Mouse (Mus musculus) stomach, embryonic 15.5 days (tissue): Measurements from ENCODE around the gene Bzw2. TPM values are rescaled to one million over a fixed set of nuclear protein-coding genes. Genes with fewer than 3 reads are reported as not detected.

Source experiments
- ATAC-seq: fragments of 200-750 bp; cut with Nextera tagmentation; 2 replicates; pipeline ENCODE4 v1.8.0; 2017; ENCODE audit warnings: low read depth, moderate number of reproducible peaks, moderate TSS enrichment; ENCODE audit not compliant: insufficient read depth, low FRiP score
- H3K27ac ChIP-seq: fragments of 300-500 bp; sonication (generic); 2 replicates; pipeline ENCODE4 v1.5.1; 2015; ENCODE audit warnings: mild to moderate bottlenecking, inconsistent platforms
- H3K27me3 ChIP-seq: fragments of 300-500 bp; sonication (generic); replicated peaks from 2 replicates; pipeline ENCODE4 v1.6.1; 2015; ENCODE audit warnings: inconsistent platforms
- H3K36me3 ChIP-seq: fragments of 300-500 bp; sonication (generic); 2 replicates; pipeline ENCODE4 v1.6.1; 2015; ENCODE audit warnings: inconsistent platforms
- H3K4me1 ChIP-seq: fragments of 300-500 bp; sonication (generic); 2 replicates; pipeline ENCODE4 v1.6.1; 2015; ENCODE audit warnings: inconsistent platforms
- H3K4me2 ChIP-seq: fragments of 300-500 bp; sonication (generic); 2 replicates; pipeline ENCODE4 v1.6.1; 2015; ENCODE audit warnings: mild to moderate bottlenecking, inconsistent platforms
- H3K4me3 ChIP-seq: fragments of 300-500 bp; sonication (generic); replicated peaks from 2 replicates; pipeline ENCODE4 v1.5.1; 2015; ENCODE audit warnings: inconsistent platforms
- H3K9ac ChIP-seq: fragments of 300-500 bp; sonication (generic); 2 replicates; pipeline ENCODE4 v1.6.1; 2015; ENCODE audit warnings: inconsistent platforms
- H3K9me3 ChIP-seq: fragments of 300-500 bp; sonication (generic); 2 replicates; pipeline ENCODE4 v1.6.1; 2016; ENCODE audit warnings: inconsistent platforms
- WGBS: fragments of 180-500 bp; shearing (Covaris S2); methylation state at CpG from one replicate; pipeline ENCODE4 v1.1.7; 2015; 5-methylcytosine and 5-hydroxymethylcytosine counted together
- polyA plus RNA-seq: library from polyadenylated mRNA; unstranded; fragments of >200 nt; fragmentation: Nextera tagmentation; extraction: Ambion mirVana; gene quantifications from 2 replicates; pipeline ENCODE4 v1.2.1, GENCODE M21; 2015

The Bzw2 gene
- polyA plus RNA-seq, 1 experiment from 2014 or later = 179 TPM

GRCm38 (mm10) chr12:36057699-36058098 is 100.2 kb downstream of the Bzw2 start:
- no peak overlapping the region for H3K9ac ChIP-seq
- no peak overlapping the region for H3K4me3 ChIP-seq
- H3K36me3 ChIP-seq = no peaks in the 10 kb centered on the region
- no peaks in the 10 kb centered on the region for H3K27me3 ChIP-seq
- 46% methylated on average over 2 of the region's 2 CpGs for WGBS
- no peak overlapping the region for H3K4me2 ChIP-seq
- ATAC-seq = no peak
- no peaks in the 10 kb centered on the region for H3K4me1 ChIP-seq
- no peaks in the 10 kb centered on the region for H3K9me3 ChIP-seq
- H3K27ac ChIP-seq = no peak overlapping the region

DNA sequence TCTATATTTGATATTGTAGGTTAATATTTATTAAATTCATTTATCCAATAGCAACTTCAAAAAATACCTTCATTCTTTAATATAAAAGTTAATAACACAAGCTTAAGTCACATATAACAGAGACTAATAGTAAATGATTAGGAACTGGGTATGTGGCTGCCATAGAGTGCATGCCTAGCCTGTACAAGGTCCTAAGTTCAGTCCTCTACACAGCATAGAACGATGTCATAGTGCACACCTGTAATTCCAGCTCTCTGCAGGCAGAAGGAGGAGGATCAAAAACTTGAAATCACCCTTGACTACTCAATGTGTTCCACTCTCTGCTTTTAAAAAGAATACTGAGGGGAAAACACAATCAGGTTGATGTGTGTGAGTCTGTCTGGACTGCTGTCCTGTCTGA is 107.6 kb downstream of the Bzw2 start:
- WGBS = 80% methylated on average over 1 of the region's 1 CpGs
- ATAC-seq = no peak

DNA sequence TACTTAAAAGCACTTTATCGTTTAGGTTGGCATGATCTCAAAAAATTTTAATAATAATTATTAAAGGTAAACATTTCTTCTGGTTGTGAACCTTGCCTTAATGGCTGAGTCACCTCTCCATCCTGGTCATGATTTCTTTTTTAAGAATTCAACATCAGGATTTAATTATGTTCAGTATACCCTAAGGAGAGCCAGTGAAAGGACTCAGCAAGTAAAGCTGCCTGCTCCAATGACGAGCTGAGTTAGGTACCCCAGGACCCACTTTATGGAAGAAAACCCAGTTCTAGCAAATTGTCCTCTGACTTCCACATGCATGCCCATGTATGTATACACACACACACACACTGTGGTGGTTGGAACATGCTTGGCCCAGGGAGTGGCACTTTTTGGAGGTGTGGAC is 110.3 kb downstream of the Bzw2 start:
- H3K4me2 ChIP-seq = no peak overlapping the region
- no peak overlapping the region for H3K4me3 ChIP-seq
- WGBS = 84% methylated on average over 2 of the region's 2 CpGs
- no peak overlapping the region for H3K9ac ChIP-seq
- H3K36me3 ChIP-seq = no peaks in the 10 kb centered on the region
- H3K27ac ChIP-seq = no peak overlapping the region
- no peaks in the 10 kb centered on the region for H3K27me3 ChIP-seq
- H3K4me1 ChIP-seq = no peaks in the 10 kb centered on the region
- H3K9me3 ChIP-seq = no peaks in the 10 kb centered on the region
- no peak for ATAC-seq

More for the DNA sequence above, 107.6 kb downstream of the Bzw2 start:
- Histone ChIP-seq H3K9ac (no peak overlapping the region), H3K36me3 (no peaks in the 10 kb centered on the region), H3K4me1 (no peaks in the 10 kb centered on the region), H3K9me3 (no peaks in the 10 kb centered on the region), H3K27ac (no peak overlapping the region), H3K27me3 (no peaks in the 10 kb centered on the region), H3K4me3 (no peak overlapping the region), H3K4me2 (no peak overlapping the region)

DNA sequence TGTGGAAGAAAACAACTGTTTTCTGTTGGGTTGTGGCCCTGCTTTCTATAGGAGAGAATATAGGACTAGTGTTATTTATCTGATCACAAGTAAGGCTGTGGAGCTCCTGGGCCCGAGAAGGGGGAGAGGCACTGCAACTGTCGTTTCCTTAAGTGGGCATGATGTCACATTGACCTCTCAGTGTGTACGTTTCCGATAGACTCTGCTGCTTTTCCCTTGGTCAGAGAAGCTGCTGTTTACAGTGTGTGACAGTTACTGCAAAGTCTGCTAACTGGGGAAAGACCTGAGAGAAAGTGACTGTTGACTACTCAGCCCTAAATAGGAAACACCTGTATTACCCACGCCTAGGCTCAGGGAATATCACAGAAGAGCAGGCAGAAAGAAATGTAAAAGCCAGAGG is 111.7 kb downstream of the Bzw2 start:
- WGBS = 21% methylated on average over 5 of the region's 5 CpGs
- Histone ChIP-seq H3K4me2 (no peak overlapping the region), H3K9me3 (no peaks in the 10 kb centered on the region), H3K4me1 (no peaks in the 10 kb centered on the region), H3K4me3 (no peak overlapping the region), H3K27me3 (no peaks in the 10 kb centered on the region), H3K27ac (no peak overlapping the region), H3K9ac (no peak overlapping the region), H3K36me3 (no peaks in the 10 kb centered on the region)
- no peak for ATAC-seq

GRCm38 (mm10) chr12:36044691-36045090 is 113.2 kb downstream of the Bzw2 start:
- no peak overlapping the region for H3K4me2 ChIP-seq
- no peaks in the 10 kb centered on the region for H3K27me3 ChIP-seq
- H3K9me3 ChIP-seq = no peaks in the 10 kb centered on the region
- H3K4me1 ChIP-seq = no peaks in the 10 kb centered on the region
- no peak overlapping the region for H3K27ac ChIP-seq
- H3K36me3 ChIP-seq = no peaks in the 10 kb centered on the region
- 78% methylated on average over 2 of the region's 2 CpGs for whole genome bisulfite sequencing
- H3K4me3 ChIP-seq = no peak overlapping the region
- H3K9ac ChIP-seq = no peak overlapping the region
- ATAC-seq = no peak

GRCm38 (mm10) chr12:36042348-36042778 is 115.5 kb downstream of the Bzw2 start, which contains the start of gene Tspan13:
Gene Tspan13 (minus strand): TSS chr12:36042500.
- Histone ChIP-seq H3K4me1 (no peaks in the 10 kb centered on the region), H3K9ac (peak within 1 kb of the TSS; percentile 75), H3K4me3 (peak within 1 kb of the TSS; percentile 89), H3K36me3 (no peaks in the 10 kb centered on the region), H3K4me2 (peak within 1 kb of the TSS; percentile 96), H3K27ac (peak within 1 kb of the TSS; percentile 62), H3K27me3 (no peaks in the 10 kb centered on the region), H3K9me3 (no peaks in the 10 kb centered on the region)
- 1% methylated on average over 31 of the region's 35 CpGs for WGBS
- peak; percentile 98 for ATAC-seq

Other genes with a start within 250 kb of the Bzw2 start
- gene Agr3, start 232.5 kb downstream of the Bzw2 start, polyA plus RNA-seq = 0.27 TPM in 2 replicates
- gene Agr2, start 165.2 kb downstream of the Bzw2 start, polyA plus RNA-seq = 203 and 225 TPM in 2 replicates
- 134 and 146 TPM in 2 replicates for gene Tspan13, start 115.6 kb downstream of the Bzw2 start, polyA plus RNA-seq
- gene Ankmy2, start 966 bp downstream of the Bzw2 start, polyA plus RNA-seq = 41.3 and 42.4 TPM in 2 replicates
- gene Lrrc72, start 95.3 kb upstream of the Bzw2 start, polyA plus RNA-seq = not detected in 2 replicates
- gene Sostdc1, start 156.1 kb upstream of the Bzw2 start, polyA plus RNA-seq = 9.2 and 9.5 TPM in 2 replicates
- gene Ispd, start 223.4 kb upstream of the Bzw2 start, polyA plus RNA-seq = 10.9 and 11.5 TPM in 2 replicates
- gene D630036H23Rik, start 224.1 kb upstream of the Bzw2 start, polyA plus RNA-seq = 1.7 and 2.1 TPM in 2 replicates